40 mouse cellular contexts compared by ENCODE assay signal in the genomic region with DNA sequence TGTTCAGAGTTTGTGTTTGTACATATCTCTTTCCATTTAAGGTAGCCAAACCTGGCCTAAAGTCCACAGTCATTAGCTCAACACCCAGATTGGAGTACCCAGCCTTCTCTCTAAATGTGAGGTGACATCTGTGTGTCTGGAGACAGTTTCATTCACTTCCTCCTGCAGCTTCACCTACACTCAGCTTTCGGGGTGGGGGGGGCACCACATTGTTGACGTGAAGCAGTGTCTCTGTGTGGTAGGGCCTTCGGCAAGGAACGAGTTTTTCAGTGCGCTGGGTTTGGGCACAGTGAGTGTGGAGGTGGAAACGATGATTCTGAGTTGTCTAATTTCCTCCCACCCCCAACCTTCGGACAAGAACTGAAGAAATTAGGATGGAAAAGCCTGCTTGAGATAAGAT. TPM values are rescaled to one million over a fixed set of nuclear protein-coding genes. Genes with fewer than 3 reads are reported as not detected.
"Had no signal": no experiment of that assay in that cellular context is flagged by ENCODE, and none has a peak within 500 bp of the region (broad histone marks: within the 10 kb centered on the region; RNA-seq: fewer than 3 reads in every experiment).

No protein-coding gene starts in this region.

- ATAC-seq: hindbrain, postnatal 0 days; intestine, embryonic 15.5 days; intestine, postnatal 0 days; liver, postnatal 0 days had no signal

- DNase-seq: gastrocnemius, postnatal 14 days; gastrocnemius, postnatal 36 days; heart, adult 18-20 months; heart, postnatal 14 days; heart, postnatal 36 days; kidney, adult 18-20 months; kidney, adult 8-10 months; kidney, postnatal 10 days; kidney, postnatal 25 days; kidney, postnatal 4 days; liver; liver, embryonic 13.5 days; liver, postnatal 0 days had no signal

RNA-seq across cellular contexts. Expression of a gene that starts 30.5 kb away (rescaled TPM):
- total RNA-seq: gastrocnemius, adult 8-10 months; gastrocnemius, postnatal 14 days; gastrocnemius, postnatal 36 days; heart, adult 18-20 months; heart, adult 8-10 months; heart, postnatal 14 days; heart, postnatal 36 days; hematopoietic stem cell, adult 5-6 weeks; hindbrain, postnatal 0 days; layer of hippocampus, adult 2 months; layer of hippocampus, postnatal 10 days; layer of hippocampus, postnatal 25 days; left cerebral cortex, adult 2 months; left cerebral cortex, postnatal 14 days; left cerebral cortex, postnatal 36 days had no signal
- polyA plus RNA-seq: heart, embryonic 10.5 days; heart, embryonic 12.5 days; heart, embryonic 14.5 days; heart, embryonic 16.5 days; hindbrain, embryonic 11.5 days; hindbrain, embryonic 13.5 days; hindbrain, embryonic 15.5 days; hindbrain, postnatal 0 days; intestine, embryonic 15.5 days; intestine, postnatal 0 days; kidney, embryonic 14.5 days; kidney, embryonic 16.5 days; limb, embryonic 10.5 days; limb, embryonic 12.5 days; limb, embryonic 14.5 days; liver, embryonic 11.5 days; liver, embryonic 13.5 days; liver, embryonic 15.5 days; liver, postnatal 0 days had no signal

RNA-seq across cellular contexts. Expression of a gene that starts 51.0 kb away (rescaled TPM):
- total RNA-seq: gastrocnemius, adult 8-10 months; gastrocnemius, postnatal 14 days; gastrocnemius, postnatal 36 days; heart, adult 18-20 months; heart, postnatal 14 days; heart, postnatal 36 days; hematopoietic stem cell, adult 5-6 weeks; hindbrain, postnatal 0 days; layer of hippocampus, adult 2 months; layer of hippocampus, postnatal 10 days; layer of hippocampus, postnatal 25 days; left cerebral cortex, adult 2 months; left cerebral cortex, postnatal 14 days; left cerebral cortex, postnatal 36 days had no signal
- polyA plus RNA-seq: gonadal fat pad, adult 2 months; heart, embryonic 10.5 days; heart, embryonic 12.5 days; heart, embryonic 14.5 days; heart, embryonic 16.5 days; hindbrain, embryonic 11.5 days; hindbrain, embryonic 13.5 days; hindbrain, embryonic 15.5 days; hindbrain, postnatal 0 days; intestine, embryonic 15.5 days; intestine, postnatal 0 days; kidney, embryonic 14.5 days; kidney, embryonic 16.5 days; limb, embryonic 10.5 days; limb, embryonic 12.5 days; limb, embryonic 14.5 days; liver, embryonic 11.5 days; liver, embryonic 13.5 days; liver, embryonic 15.5 days; liver, postnatal 0 days had no signal
